Mouse (Mus musculus): ENCODE data around the gene Nrip2.

GRCm38 (mm10) chr6:128389185-128389584 lies 9.9 kb upstream of the Nrip2 start:
- TF ChIP-seq CTCF (IDR thresholded peaks at IDR 0.05; ENCODE audit: borderline replicate concordance, insufficient read depth, low read depth, low read length) (no peak), POLR2A (IDR thresholded peaks at IDR 0.05; ENCODE audit: borderline replicate concordance, insufficient read depth, low read length) (no peak)

Data from cerebellum, adult 2 months (tissue).